Mouse (Mus musculus): Measurements from ENCODE around the gene Armh3. TPM values are rescaled to one million over a fixed set of nuclear protein-coding genes. Genes with fewer than 3 reads are reported as not detected.

Gene Armh3
- total and polyA plus RNA-seq, 3 experiments = 1.1 to 4.9 (median 1.9) TPM

DNA sequence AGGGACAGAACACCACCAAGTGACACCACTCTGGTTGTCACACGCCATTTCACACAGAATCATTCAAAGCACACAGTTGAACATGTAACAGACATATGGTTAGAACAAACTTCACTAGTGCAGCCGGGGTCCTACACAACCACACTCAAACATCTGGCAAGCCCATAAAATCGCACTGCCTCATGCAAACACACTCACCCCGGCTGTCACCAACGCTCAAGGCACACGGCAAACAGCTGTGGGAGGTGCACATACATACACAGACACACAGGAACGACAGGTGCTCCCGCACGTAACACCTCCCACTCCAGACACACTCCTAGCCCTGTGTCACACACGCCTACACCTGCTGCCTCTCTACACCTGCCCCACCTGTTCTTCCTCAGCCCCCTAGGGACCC, 183.1 kb downstream of the Armh3 start:
- Histone ChIP-seq H3K9ac (ENCODE audit: insufficient read depth, low read depth) (no peak overlapping the region), H3K9me3 (replicated peaks; ENCODE audit: low read length) (no peaks in the 10 kb centered on the region), H3K79me2 (replicated peaks; ENCODE audit: control insufficient read depth, extremely low read depth, insufficient read depth, poor library complexity, severe bottlenecking) (no peaks in the 10 kb centered on the region), H3K27ac (ENCODE audit: insufficient read depth, low read depth) (no peak overlapping the region), H3K36me3 (replicated peaks in 1 of 2; ENCODE audit: control insufficient read depth in 1 of 2, insufficient read depth in 1 of 2, low read length in 1 of 2) (peaks cover 0 to 4% of the 10 kb centered on the region in 2 experiments), H3K4me2 (ENCODE audit: insufficient read depth, low read depth, poor library complexity, severe bottlenecking) (no peak overlapping the region), H3K4me1 (ENCODE audit: control insufficient read depth in 1 of 2, insufficient read depth in 2 of 2) (peaks cover 6 to 27% of the 10 kb centered on the region in 2 experiments; a peak in 3 of 4 replicates), H3K27me3 (replicated peaks) (no peaks in the 10 kb centered on the region), H3K4me3 (replicated peaks in 1 of 3; ENCODE audit: low read depth in 2 of 3, low read length in 2 of 3, poor library complexity in 1 of 3) (no peak overlapping the region)
- dilution Hi-C loops (cut with MboI; ENCODE audit: extremely low pct_ligation_motif_present, extremely low pct_unique_long_range_greater_than_20kb, low sequenced_read_pairs) (no loop called here), in situ Hi-C loops (cut with MboI; ENCODE audit: low pct_ligation_motif_present, low pct_unique_long_range_greater_than_20kb, low sequenced_read_pairs) (loop anchor here (5.0 kb wide), 1 partner anchor 192 kb away; no protein-coding TSS in a partner anchor)
- DNase-seq (ENCODE audit: extremely low read depth) = no peak
- no peak for TF ChIP-seq ZMIZ1 (IDR thresholded peaks at IDR 0.05; ENCODE audit: low read depth, low read length)
- TF ChIP-seq MAZ (IDR thresholded peaks at IDR 0.05; ENCODE audit: low read depth, low read length) = no peak
- no peak for TF ChIP-seq MEF2A (IDR thresholded peaks at IDR 0.05; ENCODE audit: borderline replicate concordance, low read depth, low read length)
- TF ChIP-seq RCOR1 (conservative IDR thresholded peaks at IDR 0.05; ENCODE audit: low read depth, low read length) = no peak

DNA sequence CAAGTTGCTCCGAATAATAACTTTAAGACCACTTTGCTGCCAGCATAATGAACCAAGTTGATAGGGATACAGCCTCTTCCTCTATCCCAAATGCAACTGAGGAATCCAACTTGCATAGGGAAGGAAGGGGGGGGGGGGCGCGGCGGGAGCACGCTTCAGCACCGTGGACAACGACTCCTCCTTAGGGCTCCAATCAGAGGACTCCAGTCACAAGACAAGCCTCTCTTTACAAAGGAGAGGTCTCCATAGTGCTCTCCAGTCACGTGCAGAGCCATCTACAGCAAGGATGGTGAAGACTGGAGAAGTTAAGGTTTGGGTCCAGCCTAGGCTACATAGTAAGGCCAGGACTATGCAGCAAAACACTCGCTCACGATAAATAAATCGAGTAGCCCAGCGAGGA, 184.5 kb downstream of the Armh3 start:
- no peak for DNase-seq (ENCODE audit: extremely low read depth)

DNA sequence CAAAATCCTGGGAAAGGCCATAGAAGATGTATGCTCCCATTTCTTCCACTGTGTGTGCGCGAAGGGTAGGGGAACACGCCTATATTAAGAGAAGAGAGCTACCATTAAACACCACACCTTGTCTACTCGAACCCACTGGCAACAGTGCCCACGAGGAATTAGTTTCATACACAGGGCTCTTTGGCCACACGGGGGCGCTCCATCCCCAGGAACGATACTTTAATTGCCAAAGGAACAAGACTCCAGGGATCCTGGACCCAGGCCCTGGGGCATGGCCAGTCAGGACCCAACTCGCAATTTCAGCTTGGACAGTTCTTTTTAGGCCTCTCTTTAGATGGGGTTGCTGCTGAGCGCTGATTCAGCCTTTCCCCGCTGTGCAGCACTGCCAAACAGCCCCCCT, 185.0 kb downstream of the Armh3 start:
- Histone ChIP-seq H3K4me1 (ENCODE audit: control insufficient read depth in 1 of 2, insufficient read depth in 2 of 2) (peaks cover under 1 to 18% of the 10 kb centered on the region in 2 experiments; a peak in 3 of 4 replicates), H3K4me3 (replicated peaks in 1 of 3; ENCODE audit: low read depth in 2 of 3, low read length in 2 of 3, poor library complexity in 1 of 3) (no peak overlapping the region), H3K4me2 (ENCODE audit: insufficient read depth, low read depth, poor library complexity, severe bottlenecking) (peak overlapping the region; percentile 90), H3K36me3 (replicated peaks in 1 of 2; ENCODE audit: control insufficient read depth in 1 of 2, insufficient read depth in 1 of 2, low read length in 1 of 2) (peaks cover 0 to under 1% of the 10 kb centered on the region in 2 experiments), H3K79me2 (replicated peaks; ENCODE audit: control insufficient read depth, extremely low read depth, insufficient read depth, poor library complexity, severe bottlenecking) (no peaks in the 10 kb centered on the region), H3K9ac (ENCODE audit: insufficient read depth, low read depth) (no peak overlapping the region), H3K27ac (ENCODE audit: insufficient read depth, low read depth) (no peak overlapping the region), H3K27me3 (replicated peaks) (no peaks in the 10 kb centered on the region), H3K9me3 (replicated peaks; ENCODE audit: low read length) (no peaks in the 10 kb centered on the region)
- peak; percentile 80 for TF ChIP-seq SMC3 (IDR thresholded peaks at IDR 0.05; ENCODE audit: low read depth, low read length)
- TF ChIP-seq ETS1 (conservative IDR thresholded peaks at IDR 0.05; ENCODE audit: low read depth, low read length) = no peak
- 0 out of 2 replicates have a peak, but pooled peaks have one; percentile 35 for TF ChIP-seq MYC (IDR thresholded peaks at IDR 0.05; ENCODE audit: low read depth, low read length)
- TF ChIP-seq MXI1 (IDR thresholded peaks at IDR 0.05; ENCODE audit: low read depth, low read length) = peak; percentile 38; the same call in 1 of the 2 replicates
- TF ChIP-seq USF1 (IDR thresholded peaks at IDR 0.05; ENCODE audit: low read depth, low read length) = no peak
- TF ChIP-seq POLR2AphosphoS2 (IDR thresholded peaks at IDR 0.05; ENCODE audit: low read depth, low read length) = no peak
- TF ChIP-seq CTCF (conservative IDR thresholded peaks at IDR 0.05 in 1 of 2, IDR thresholded peaks at IDR 0.05 in 1 of 2; ENCODE audit: low read depth in 2 of 2, low read length in 2 of 2) = peak; percentile 62 to 88
- no peak for TF ChIP-seq UBTF (IDR thresholded peaks at IDR 0.05; ENCODE audit: low read depth, low read length)
- TF ChIP-seq SIN3A (IDR thresholded peaks at IDR 0.05; ENCODE audit: low read length) = 0 out of 2 replicates have a peak, but pooled peaks have one; percentile 41
- TF ChIP-seq USF2 (conservative IDR thresholded peaks at IDR 0.05; ENCODE audit: low read depth, low read length) = no peak
- TF ChIP-seq ZC3H11A (IDR thresholded peaks at IDR 0.05; ENCODE audit: low read depth, low read length) = peak; percentile 9; the same call in 1 of the 2 replicates
- TF ChIP-seq RAD21 (IDR thresholded peaks at IDR 0.05; ENCODE audit: low read depth, low read length) = peak; percentile 83
- TF ChIP-seq IRF4 (IDR thresholded peaks at IDR 0.05; ENCODE audit: low read depth, low read length) = no peak
- dilution Hi-C loops (cut with MboI; ENCODE audit: extremely low pct_ligation_motif_present, extremely low pct_unique_long_range_greater_than_20kb, low sequenced_read_pairs) = no loop called here
- in situ Hi-C loops (cut with MboI; ENCODE audit: low pct_ligation_motif_present, low pct_unique_long_range_greater_than_20kb, low sequenced_read_pairs) = loop anchor here (5.0 kb wide), 1 partner anchor 134 kb away; no protein-coding TSS in a partner anchor
- peak; percentile 66 for DNase-seq (ENCODE audit: extremely low read depth)

More for the DNA sequence above, 184.5 kb downstream of the Armh3 start:
- dilution Hi-C loops (cut with MboI; ENCODE audit: extremely low pct_ligation_motif_present, extremely low pct_unique_long_range_greater_than_20kb, low sequenced_read_pairs) = no loop called here
- H3K27ac ChIP-seq (ENCODE audit: insufficient read depth, low read depth) = no peak overlapping the region
- no peaks in the 10 kb centered on the region for H3K79me2 ChIP-seq (replicated peaks; ENCODE audit: control insufficient read depth, extremely low read depth, insufficient read depth, poor library complexity, severe bottlenecking)
- H3K4me3 ChIP-seq (replicated peaks in 1 of 3; ENCODE audit: low read depth in 2 of 3, low read length in 2 of 3, poor library complexity in 1 of 3) = no peak overlapping the region
- in situ Hi-C loops (cut with MboI; ENCODE audit: low pct_ligation_motif_present, low pct_unique_long_range_greater_than_20kb, low sequenced_read_pairs) = loop anchor here (5.0 kb wide), 1 partner anchor 134 kb away; no protein-coding TSS in a partner anchor
- H3K9ac ChIP-seq (ENCODE audit: insufficient read depth, low read depth) = no peak overlapping the region
- no peaks in the 10 kb centered on the region for H3K27me3 ChIP-seq (replicated peaks)
- no peak overlapping the region for H3K4me2 ChIP-seq (ENCODE audit: insufficient read depth, low read depth, poor library complexity, severe bottlenecking)
- no peak for TF ChIP-seq TBP (conservative IDR thresholded peaks at IDR 0.05; ENCODE audit: low read depth, low read length)
- TF ChIP-seq MAZ (IDR thresholded peaks at IDR 0.05; ENCODE audit: low read depth, low read length) = no peak
- TF ChIP-seq CHD1 (IDR thresholded peaks at IDR 0.05; ENCODE audit: low read depth, low read length) = no peak
- TF ChIP-seq BHLHE40 (IDR thresholded peaks at IDR 0.05; ENCODE audit: low read depth, low read length) = peak; percentile 48
- no peak for TF ChIP-seq MYC (IDR thresholded peaks at IDR 0.05; ENCODE audit: low read depth, low read length)
- TF ChIP-seq PAX5 (IDR thresholded peaks at IDR 0.05; ENCODE audit: low read length) = no peak
- no peak for TF ChIP-seq JUND (conservative IDR thresholded peaks at IDR 0.05; ENCODE audit: low read depth, low read length)
- no peak for TF ChIP-seq E2F4 (IDR thresholded peaks at IDR 0.05; ENCODE audit: insufficient replicate concordance, low read depth, low read length)
- no peaks in the 10 kb centered on the region for H3K9me3 ChIP-seq (replicated peaks; ENCODE audit: low read length)
- peaks cover 0 to 4% of the 10 kb centered on the region in 2 experiments for H3K36me3 ChIP-seq (replicated peaks in 1 of 2; ENCODE audit: control insufficient read depth in 1 of 2, insufficient read depth in 1 of 2, low read length in 1 of 2)
- H3K4me1 ChIP-seq (ENCODE audit: control insufficient read depth in 1 of 2, insufficient read depth in 2 of 2) = peaks cover 6 to 23% of the 10 kb centered on the region in 2 experiments; a peak in 3 of 4 replicates

Measured in CH12.LX (cell line).